Mouse (Mus musculus): Measurements from ENCODE around the gene Nanos3. TPM values are rescaled to one million over a fixed set of nuclear protein-coding genes. Genes with fewer than 3 reads are reported as not detected.

Gene Nanos3
- polyA plus RNA-seq (2012; rRNA removed), result 0.95 and 1.4 TPM in 2 replicates

DNA sequence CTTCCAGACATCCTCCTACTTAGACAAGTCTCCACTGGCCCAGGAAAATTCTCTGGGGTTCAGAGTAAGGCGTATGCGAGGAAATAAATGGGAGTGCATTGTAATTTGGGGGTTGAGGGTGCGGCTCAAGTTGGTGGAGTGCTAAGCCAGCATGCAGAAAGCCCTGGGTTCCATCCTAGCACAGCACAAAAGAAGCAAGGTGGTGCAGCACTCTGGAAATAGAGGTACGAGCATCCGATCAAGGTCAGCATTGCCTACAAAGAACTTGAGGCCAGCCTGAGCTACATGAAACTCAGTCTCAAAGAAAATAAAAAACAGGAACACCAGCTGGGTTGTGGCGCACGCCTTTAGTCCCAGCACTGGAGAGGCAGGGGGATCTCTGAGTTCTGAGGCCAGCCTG is at the start of gene Nanos3:
Gene Nanos3 (minus strand): TSS at position 101 of the 400 bp plus-strand sequence.
- DNase-seq (ENCODE audit: low read depth), result no peak

DNA sequence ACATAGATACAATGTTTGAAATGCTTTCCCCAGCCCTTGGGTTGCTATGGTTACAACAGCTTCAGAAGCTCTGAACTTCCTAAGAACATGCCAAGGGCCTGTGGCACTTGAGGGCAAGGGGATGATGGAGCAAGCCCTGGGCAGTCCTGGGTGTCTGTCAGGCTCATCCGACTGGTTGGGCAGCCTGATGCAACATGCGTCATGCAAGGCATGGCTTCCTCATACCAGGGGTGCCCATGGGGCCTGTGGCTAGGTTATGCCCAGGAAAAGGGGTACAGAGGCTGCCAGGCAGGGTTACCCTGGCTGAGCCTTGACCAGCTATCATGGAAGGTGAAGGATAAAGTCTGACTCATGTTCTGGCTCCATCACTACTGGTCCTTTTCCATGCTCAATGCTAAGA is 48.0 kb upstream of the Nanos3 start:
- DNase-seq (ENCODE audit: low read depth), result no peak

DNA sequence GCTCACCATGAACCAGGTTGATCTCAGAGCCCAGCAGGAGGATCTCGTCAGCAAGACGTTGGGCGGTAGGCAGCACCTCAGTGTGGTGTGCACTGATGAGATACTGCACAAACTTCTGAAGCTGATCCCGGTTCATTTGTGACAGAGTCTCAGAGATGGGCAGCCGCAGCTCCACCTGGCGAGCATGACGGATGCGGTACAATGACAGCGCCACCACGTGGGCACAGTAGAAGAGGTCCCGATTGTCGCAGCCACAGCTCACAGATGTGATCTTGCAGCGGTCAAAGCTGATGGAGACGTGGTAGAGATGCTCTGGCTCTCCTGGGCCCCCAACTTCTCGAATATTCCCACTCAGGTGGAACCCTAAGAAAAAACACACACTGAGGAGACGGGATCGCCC is 45.7 kb upstream of the Nanos3 start:
- DNase-seq (ENCODE audit: low read depth), result no peak

- DNase-seq (ENCODE audit: low read depth), result no peak
These were observed 38.5 kb upstream of the Nanos3 start for GRCm38 (mm10) chr8:84223322-84224029.

DNA sequence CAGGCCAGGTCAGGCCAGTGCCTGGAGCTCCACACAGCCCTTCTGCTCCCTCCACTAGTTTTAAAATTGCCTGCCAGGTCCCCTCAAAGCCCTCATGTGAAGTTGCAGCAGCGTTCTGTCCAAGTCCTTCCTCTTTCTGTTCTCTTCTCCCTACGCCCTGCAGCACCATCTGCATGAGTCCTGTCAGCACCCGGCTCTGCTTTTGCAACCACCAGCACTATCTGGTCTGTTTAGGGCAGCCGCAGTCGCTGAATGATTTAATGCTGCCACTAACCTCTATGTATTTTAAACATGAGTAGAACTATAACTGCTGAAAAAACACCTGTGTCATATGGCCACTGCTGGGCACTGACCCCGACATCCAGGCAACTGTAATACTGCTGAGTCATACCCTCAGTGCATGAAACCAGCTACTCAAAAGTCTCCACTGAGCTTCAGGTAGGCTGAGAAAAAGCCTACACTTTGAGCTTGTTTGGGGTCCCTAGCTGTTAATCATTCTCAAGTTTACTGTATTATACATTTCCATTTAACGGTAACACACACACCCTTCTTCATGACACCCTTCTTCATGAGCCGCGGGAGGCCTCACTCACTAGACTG is 37.6 kb upstream of the Nanos3 start:
- no peak for DNase-seq (ENCODE audit: low read depth)

DNA sequence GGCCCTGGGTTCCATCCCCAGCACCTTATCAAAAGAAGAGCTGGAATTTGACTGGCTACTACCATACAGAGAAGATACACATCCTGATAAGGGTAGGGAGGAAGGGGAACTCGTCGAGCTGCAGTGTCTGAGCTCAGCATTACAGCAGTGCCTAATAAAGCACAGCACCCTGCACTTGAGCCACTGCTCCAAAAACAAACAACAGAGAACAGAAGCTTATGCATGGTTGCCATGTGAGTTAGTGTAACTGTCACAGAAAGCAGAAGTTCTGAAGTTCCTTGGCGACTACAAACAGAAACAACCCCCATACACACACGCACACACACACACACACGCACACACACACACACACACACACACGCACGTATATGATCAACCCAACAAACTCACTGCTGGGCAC is 35.1 kb upstream of the Nanos3 start:
- DNase-seq (ENCODE audit: low read depth), result no peak

GRCm38 (mm10) chr8:84218143-84218542 is 33.1 kb upstream of the Nanos3 start:
- no peak for DNase-seq (ENCODE audit: low read depth)

- DNase-seq (ENCODE audit: low read depth), result no peak
These were observed 32.2 kb upstream of the Nanos3 start for GRCm38 (mm10) chr8:84217206-84217605.

DNA sequence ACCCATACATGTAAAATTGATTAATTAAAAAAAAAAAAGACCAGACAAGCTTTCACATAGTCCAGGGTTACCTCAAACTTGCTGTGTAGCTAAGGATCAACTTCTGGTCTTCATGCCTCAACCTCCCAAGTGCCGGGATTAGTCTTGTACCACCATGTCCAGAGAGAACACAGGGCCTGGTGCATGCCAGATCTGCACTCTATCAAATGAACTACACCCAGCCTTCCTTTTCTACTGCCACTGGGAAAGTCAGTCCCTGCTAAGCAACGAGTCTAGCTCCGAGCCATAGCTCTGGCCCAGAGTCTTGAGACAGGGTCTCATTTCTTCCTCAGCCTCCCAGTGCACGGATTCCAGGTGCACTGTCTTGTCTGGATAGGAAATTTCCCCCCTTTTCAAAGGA is 28.3 kb upstream of the Nanos3 start:
- no peak for DNase-seq (ENCODE audit: low read depth)

DNA sequence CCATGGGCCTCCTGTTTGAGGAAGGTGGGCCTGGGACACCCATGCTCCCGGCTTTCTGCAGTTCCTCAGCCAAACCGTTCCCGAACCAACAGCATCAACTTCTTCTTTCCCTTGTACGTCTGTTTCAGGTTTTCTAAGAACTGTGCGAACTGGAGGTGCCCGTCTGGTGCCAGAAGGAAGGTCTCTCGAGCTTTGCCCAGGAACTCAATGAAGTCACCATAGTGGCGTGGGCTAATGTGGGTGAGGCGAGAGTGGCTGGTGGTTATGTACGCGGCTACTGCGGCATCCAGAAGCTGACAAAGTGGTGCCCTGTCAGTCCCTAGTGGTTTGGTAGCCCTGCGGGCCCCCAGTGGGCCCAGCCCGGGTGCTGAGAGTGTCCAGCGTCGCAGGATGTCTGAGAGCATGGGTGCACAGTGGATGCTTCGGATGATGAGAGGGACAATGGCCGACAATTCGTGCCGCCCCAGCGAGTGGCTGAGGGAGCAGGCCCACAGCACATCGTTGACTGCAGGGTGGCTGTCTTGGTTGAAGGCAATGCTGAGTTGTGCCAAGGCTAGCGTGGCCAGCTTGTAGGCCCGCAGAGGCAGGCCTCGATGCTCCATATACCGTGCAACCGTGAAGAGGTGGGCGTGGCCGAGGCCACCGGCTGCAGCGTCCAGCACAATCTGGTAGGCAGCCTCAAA is 27.0 kb upstream of the Nanos3 start:
- DNase-seq (ENCODE audit: low read depth), result no peak

GRCm38 (mm10) chr8:84211202-84211601 is 26.2 kb upstream of the Nanos3 start:
- no peak for DNase-seq (ENCODE audit: low read depth)

DNA sequence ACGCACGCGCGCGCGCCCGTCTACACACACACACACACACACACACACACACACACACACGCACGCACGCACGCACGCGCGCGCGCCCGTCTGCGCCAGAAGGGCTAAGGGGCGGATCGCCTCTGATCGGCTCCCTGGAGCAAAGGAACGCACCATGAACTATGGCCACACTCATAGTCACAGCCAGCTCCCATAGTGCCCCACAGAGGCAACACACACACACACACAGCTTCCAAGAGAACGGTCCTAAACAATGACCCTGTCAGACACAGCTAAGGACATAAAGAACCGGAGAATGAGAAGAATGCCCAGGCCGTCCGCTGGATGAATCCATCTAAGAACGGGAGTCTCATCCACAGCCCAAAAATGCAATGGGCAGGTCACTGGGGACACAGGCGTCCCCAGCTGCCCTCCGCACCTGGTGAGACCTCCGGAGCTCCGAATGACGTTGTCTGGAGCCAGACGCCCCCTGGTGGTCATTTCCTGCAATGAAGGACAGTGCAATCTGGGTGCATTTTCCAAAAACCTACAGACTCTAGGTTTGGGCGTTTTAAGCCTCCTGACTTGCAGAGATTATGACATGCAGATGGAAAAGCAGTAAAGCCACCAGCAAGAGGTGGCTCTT is 25.3 kb upstream of the Nanos3 start:
- no peak for DNase-seq (ENCODE audit: low read depth)

DNA sequence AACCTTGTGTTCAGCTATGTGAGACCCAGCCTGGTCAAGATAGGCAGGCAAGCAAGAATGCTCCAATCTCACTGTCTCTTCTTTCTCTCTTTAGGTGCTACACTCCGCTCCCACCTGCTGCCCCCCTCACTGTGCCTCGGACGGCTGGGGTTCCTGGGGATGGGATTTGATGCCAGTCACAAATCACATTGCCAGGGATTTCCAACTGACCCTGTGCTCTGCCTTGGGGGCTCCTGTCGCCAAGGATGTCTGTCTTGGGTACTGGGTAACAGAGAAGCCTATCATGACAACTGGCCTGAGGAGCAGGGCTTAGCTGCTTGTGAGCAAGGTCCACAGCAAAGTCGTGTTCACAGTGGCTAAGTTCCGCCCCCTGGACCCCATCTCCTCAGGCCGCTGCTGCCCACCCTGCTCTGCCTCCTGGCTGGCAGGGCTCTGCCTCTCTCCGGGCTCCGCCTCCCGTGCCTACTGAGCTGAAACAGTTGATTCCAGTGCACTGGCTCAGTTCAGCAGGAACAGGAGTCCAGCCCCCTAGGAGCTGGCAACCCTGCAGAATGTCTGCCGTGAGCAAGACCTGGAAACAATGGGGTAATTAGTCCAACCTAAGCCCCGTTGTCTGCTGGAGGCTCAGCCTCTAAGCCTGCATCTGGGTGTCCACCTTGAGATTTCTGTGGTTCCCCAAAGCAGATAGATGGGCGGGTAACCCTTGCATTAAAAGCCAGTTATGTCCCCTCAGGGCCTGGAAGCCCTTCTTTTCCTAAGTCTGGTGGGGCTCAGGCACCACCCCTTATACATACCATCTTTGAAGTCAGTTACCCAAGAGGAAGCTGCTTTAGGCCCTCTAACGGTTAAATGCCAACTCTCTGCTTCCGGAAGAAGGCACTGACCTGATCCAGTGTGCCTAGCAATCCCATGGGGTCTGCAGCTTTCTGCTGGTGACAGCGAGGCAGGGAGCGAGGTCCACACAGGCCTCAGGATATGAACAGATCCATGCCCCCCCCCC is 23.7 kb upstream of the Nanos3 start:
- DNase-seq (ENCODE audit: low read depth), result no peak

GRCm38 (mm10) chr8:84207811-84208210 is 22.8 kb upstream of the Nanos3 start:
- DNase-seq (ENCODE audit: low read depth), result no peak

- DNase-seq (ENCODE audit: low read depth), result no peak
These were observed 21.6 kb upstream of the Nanos3 start for GRCm38 (mm10) chr8:84206666-84207065.

GRCm38 (mm10) chr8:84205073-84205472 is 20.1 kb upstream of the Nanos3 start:
- no peak for DNase-seq (ENCODE audit: low read depth)

- no peak for DNase-seq (ENCODE audit: low read depth)
These were observed 19.2 kb upstream of the Nanos3 start for GRCm38 (mm10) chr8:84203975-84204772.

DNA sequence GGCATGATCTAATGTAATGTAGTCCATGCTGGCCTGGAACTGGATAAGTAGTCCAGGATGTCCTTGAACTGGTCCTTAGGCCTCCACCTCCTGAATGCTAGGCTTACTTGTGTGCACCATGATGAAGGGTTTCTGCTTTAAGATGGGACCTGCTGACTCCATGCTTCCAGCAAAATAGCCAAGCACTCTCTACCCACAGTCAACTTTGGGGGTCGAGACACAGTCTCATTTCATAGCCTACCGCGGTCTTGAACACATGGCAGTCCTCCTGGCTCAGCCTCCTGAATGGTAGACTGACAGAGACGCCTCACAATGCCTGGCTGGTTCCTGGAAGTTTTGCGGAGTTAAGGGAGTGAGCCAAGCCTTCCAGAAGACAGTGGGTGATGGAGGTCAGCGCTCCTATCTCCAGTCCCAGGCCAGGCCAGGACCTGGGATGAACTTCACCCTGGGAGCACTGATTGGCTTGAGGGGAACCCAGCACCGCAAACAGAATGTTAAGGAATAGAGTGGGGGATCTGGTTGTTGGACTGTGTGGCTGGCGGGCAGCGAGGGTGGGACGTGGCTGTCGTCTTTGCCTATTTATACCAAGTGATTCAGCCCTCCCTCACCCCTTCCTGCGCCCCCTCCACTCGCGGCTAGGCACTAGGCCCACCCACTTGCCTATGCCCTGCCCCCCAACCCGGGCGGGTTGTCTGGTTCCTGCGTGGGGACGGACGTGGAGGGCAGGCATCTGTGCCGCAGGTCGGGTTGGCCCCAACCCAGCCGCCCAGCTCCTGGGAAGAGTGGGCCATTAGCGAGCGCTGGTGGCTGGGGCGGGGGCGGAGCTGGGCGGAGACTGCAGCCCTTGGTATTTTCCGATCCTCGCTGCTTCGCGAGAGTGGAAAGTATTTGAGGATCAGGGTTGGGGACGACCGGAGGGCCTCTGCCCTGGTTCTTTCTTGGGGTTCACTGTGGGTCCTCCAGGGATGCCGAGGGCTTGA is 18.2 kb upstream of the Nanos3 start:
- DNase-seq (ENCODE audit: low read depth), result no peak

- no peak for DNase-seq (ENCODE audit: low read depth)
These were observed 17.4 kb upstream of the Nanos3 start for GRCm38 (mm10) chr8:84202466-84202865.
